Mouse (Mus musculus) C2C12 (cell line): ENCODE results near the gene Rbbp6. TPM values are rescaled to one million over a fixed set of nuclear protein-coding genes. Genes with fewer than 3 reads are reported as not detected.

Experiments used
- H3K27me3 ChIP-seq: one replicate; pipeline ENCODE4 v1.6.1; 2011; ENCODE audit not compliant: control insufficient read depth, insufficient read depth, insufficient read length
- H3K36me3 ChIP-seq: one replicate; pipeline ENCODE4 v1.6.1; 2011; ENCODE audit not compliant: control insufficient read depth, insufficient read depth
- H3K4me3 ChIP-seq: one replicate; pipeline ENCODE4 v1.5.1; 2011; ENCODE audit warnings: mild to moderate bottlenecking, control low read depth; ENCODE audit not compliant: poor library complexity, insufficient read depth, severe bottlenecking
- H3K79me2 ChIP-seq: one replicate; pipeline ENCODE4 v1.6.1; 2011; ENCODE audit not compliant: control insufficient read depth, insufficient read depth
- H3K79me3 ChIP-seq: one replicate; pipeline ENCODE4 v1.6.1; 2011; ENCODE audit warnings: low read depth, control low read depth
- H3ac ChIP-seq: one replicate; pipeline ENCODE3; 2011; ENCODE audit warnings: low read depth; ENCODE audit not compliant: control insufficient read depth, insufficient read length
- CEBPB ChIP-seq: IDR thresholded peaks from one replicate; pipeline ENCODE4 v1.6.1; 2011; ENCODE audit warnings: low read depth, mild to moderate bottlenecking, control low read depth, moderate library complexity
- CTCF ChIP-seq: IDR thresholded peaks from one replicate; pipeline ENCODE4 v1.5.1; 2011; ENCODE audit not compliant: control insufficient read depth, insufficient read depth, insufficient read length
- FOSL1 ChIP-seq: IDR thresholded peaks from one replicate; pipeline ENCODE4 v1.8.0; 2011; ENCODE audit warnings: mild to moderate bottlenecking, low read length; ENCODE audit not compliant: poor library complexity, insufficient read depth, severe bottlenecking
- MAX ChIP-seq: IDR thresholded peaks from one replicate; pipeline ENCODE4 v1.6.1; 2011; ENCODE audit warnings: mild to moderate bottlenecking, control low read depth
- MYOD1 ChIP-seq: IDR thresholded peaks from one replicate; pipeline ENCODE4 v1.6.1; 2011; ENCODE audit warnings: low read depth; ENCODE audit not compliant: control insufficient read depth, insufficient read length
- MYOG ChIP-seq: IDR thresholded peaks from one replicate; pipeline ENCODE4 v1.6.1; 2011; ENCODE audit not compliant: control insufficient read depth, insufficient read length; ENCODE audit errors: extremely low read depth
- USF1 ChIP-seq: IDR thresholded peaks from one replicate; pipeline ENCODE4 v1.6.1; 2011; ENCODE audit warnings: low read depth, mild to moderate bottlenecking, control low read depth, moderate library complexity
- polyA plus RNA-seq: library from polyadenylated mRNA; unstranded; fragments of >200 nt; fragmentation: generic; extraction: Trizol; gene quantifications from one replicate; pipeline ENCODE4 v1.2.1, GENCODE M21; 2012; ENCODE audit warnings: missing spikeins

The Rbbp6 gene
- polyA plus RNA-seq, 1 experiment: 13.0 TPM

- TF ChIP-seq CTCF: peak; percentile 11
- TF ChIP-seq MAX: no peak
- Histone ChIP-seq H3K27me3 (no peaks in the 10 kb centered on the region), H3K79me3 (no peaks in the 10 kb centered on the region), H3K79me2 (no peaks in the 10 kb centered on the region), H3K36me3 (no peaks in the 10 kb centered on the region), H3K4me3 (no peak overlapping the region), H3ac (no peak overlapping the region)
Observed at GRCm38 (mm10) chr7:122945149-122945548, 20.3 kb upstream of the Rbbp6 start.

- TF ChIP-seq MAX (no peak), FOSL1 (no peak), MYOD1 (no peak), CEBPB (no peak), MYOG (no peak), CTCF (no peak), USF1 (no peak)
- Histone ChIP-seq H3K79me2 (no peaks in the 10 kb centered on the region), H3ac (no peak overlapping the region), H3K36me3 (no peaks in the 10 kb centered on the region), H3K4me3 (no peak overlapping the region), H3K27me3 (no peaks in the 10 kb centered on the region), H3K79me3 (no peaks in the 10 kb centered on the region)
Observed at GRCm38 (mm10) chr7:122949268-122949667, 16.2 kb upstream of the Rbbp6 start.

GRCm38 (mm10) chr7:122951464-122951863 lies 14.0 kb upstream of the Rbbp6 start:
- H3K79me2 ChIP-seq: no peaks in the 10 kb centered on the region
- TF ChIP-seq CEBPB (no peak), CTCF (no peak), MAX (no peak), USF1 (no peak), MYOD1 (no peak), FOSL1 (no peak), MYOG (no peak)
- no peak overlapping the region for H3K4me3 ChIP-seq
- H3K36me3 ChIP-seq: no peaks in the 10 kb centered on the region
- H3K79me3 ChIP-seq: no peaks in the 10 kb centered on the region
- no peak overlapping the region for H3ac ChIP-seq
- no peaks in the 10 kb centered on the region for H3K27me3 ChIP-seq

DNA sequence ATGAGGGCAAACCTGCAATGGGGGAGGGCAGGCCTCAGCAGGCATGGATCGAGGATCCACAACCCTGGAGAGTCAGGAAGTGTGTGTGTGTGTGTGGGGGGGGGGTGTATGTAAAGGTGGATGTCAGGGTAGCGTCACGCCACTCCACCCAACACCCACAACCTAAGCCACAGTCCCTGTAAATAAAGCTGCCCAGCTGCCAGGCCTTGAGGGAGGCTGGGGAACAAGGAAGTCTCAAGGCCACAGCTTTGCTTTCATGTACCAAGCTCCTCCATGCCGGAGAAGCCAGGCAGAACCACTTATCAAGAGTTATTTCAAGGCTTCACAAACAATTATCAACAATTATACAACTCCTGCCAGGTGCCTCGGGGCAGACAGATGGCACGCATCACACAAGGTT lies 13.4 kb upstream of the Rbbp6 start:
- TF ChIP-seq MAX: no peak
- TF ChIP-seq CEBPB: no peak
- no peak for TF ChIP-seq MYOG
- TF ChIP-seq USF1: no peak
- no peak for TF ChIP-seq MYOD1
- TF ChIP-seq CTCF: no peak
- TF ChIP-seq FOSL1: no peak
- H3ac ChIP-seq: no peak overlapping the region
- H3K36me3 ChIP-seq: no peaks in the 10 kb centered on the region
- H3K79me3 ChIP-seq: no peaks in the 10 kb centered on the region
- H3K4me3 ChIP-seq: no peak overlapping the region
- no peaks in the 10 kb centered on the region for H3K79me2 ChIP-seq
- no peaks in the 10 kb centered on the region for H3K27me3 ChIP-seq

GRCm38 (mm10) chr7:122954451-122955225 lies 10.8 kb upstream of the Rbbp6 start:
- Histone ChIP-seq H3K36me3 (no peaks in the 10 kb centered on the region), H3K79me3 (no peaks in the 10 kb centered on the region), H3ac (no peak overlapping the region), H3K79me2 (no peaks in the 10 kb centered on the region), H3K4me3 (no peak overlapping the region), H3K27me3 (no peaks in the 10 kb centered on the region)
- TF ChIP-seq MAX: no peak

GRCm38 (mm10) chr7:122955226-122955955 lies 10.1 kb upstream of the Rbbp6 start:
- no peaks in the 10 kb centered on the region for H3K36me3 ChIP-seq

More at GRCm38 (mm10) chr7:122955226-122955955, 10.1 kb upstream of the Rbbp6 start:
- H3K79me2 ChIP-seq: no peaks in the 10 kb centered on the region
- no peak overlapping the region for H3K4me3 ChIP-seq
- TF ChIP-seq MYOG (no peak), USF1 (no peak), CEBPB (no peak), MYOD1 (no peak), CTCF (no peak), MAX (no peak), FOSL1 (no peak)
- no peaks in the 10 kb centered on the region for H3K79me3 ChIP-seq
- H3ac ChIP-seq: no peak overlapping the region
- no peaks in the 10 kb centered on the region for H3K27me3 ChIP-seq
